Mouse (Mus musculus): Measurements from ENCODE around the gene Smdt1.

- TF ChIP-seq TAL1 (IDR thresholded peaks at IDR 0.05; ENCODE audit: low read length) (no peak), GATA1 (IDR thresholded peaks at IDR 0.05; ENCODE audit: low read length) (no peak)
Observed at GRCm38 (mm10) chr15:82298764-82299561, 39.8 kb upstream of the Smdt1 start, which contains the start of gene Wbp2nl.

Data from erythroblast, embryonic 14.5 days (primary cell).